Mouse (Mus musculus): ENCODE results near the gene Pik3r5. TPM values are rescaled to one million over a fixed set of nuclear protein-coding genes. Genes with fewer than 3 reads are reported as not detected.

Gene Pik3r5
- total and polyA plus RNA-seq, 2 experiments = 0.28 to 0.77 TPM

DNA sequence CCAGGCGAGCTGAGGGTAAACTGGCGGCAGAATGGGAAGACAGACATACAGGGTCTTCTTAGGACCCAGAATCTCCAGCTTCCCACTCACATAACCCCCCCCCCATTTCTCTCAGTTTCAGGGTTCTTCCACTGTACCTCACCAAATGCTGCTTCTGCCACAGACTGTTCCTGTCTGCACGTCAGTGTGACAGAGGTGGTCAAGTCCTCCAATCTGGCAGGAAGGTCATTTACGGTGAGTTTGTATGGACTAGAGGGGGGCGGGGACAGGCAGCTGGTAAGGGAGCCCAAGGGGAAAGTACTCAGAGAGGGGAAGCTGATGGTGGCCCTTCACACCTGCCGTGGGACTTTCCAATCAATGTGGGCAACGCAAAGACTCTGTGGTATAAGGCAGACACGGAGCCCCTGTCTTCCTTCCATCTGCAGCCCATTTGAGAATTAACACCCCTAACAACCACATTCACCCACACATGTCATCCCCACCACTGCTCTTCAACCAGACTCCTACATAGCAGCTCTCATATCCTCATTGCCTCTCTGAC, 113.8 kb downstream of the Pik3r5 start:
- H3K27ac ChIP-seq (replicated peaks; ENCODE audit: insufficient read depth, low read depth, low read length) = no peak overlapping the region
- no peaks in the 10 kb centered on the region for H3K27me3 ChIP-seq (ENCODE audit: control insufficient read depth, insufficient read depth, low read length)
- no peak overlapping the region for H3K4me3 ChIP-seq (ENCODE audit: insufficient read depth, low read depth, low read length)
- TF ChIP-seq POLR2A (IDR thresholded peaks at IDR 0.05; ENCODE audit: extremely low read depth, insufficient read depth, low read length) = no peak
- TF ChIP-seq CTCF (IDR thresholded peaks at IDR 0.05; ENCODE audit: low read depth, low read length) = no peak
- peaks cover 2% of the 10 kb centered on the region; the same call in 1 of the 2 replicates for H3K4me1 ChIP-seq (ENCODE audit: control insufficient read depth, insufficient read depth, low read length)
- H3K36me3 ChIP-seq (ENCODE audit: control insufficient read depth, insufficient read depth, low read length) = no peaks in the 10 kb centered on the region
- no peaks in the 10 kb centered on the region for H3K79me2 ChIP-seq (ENCODE audit: control insufficient read depth, insufficient read depth, low read length)
- 87% methylated on average over 8 of the region's 8 CpGs for WGBS
- no peak overlapping the region for H3K9ac ChIP-seq (ENCODE audit: low read depth, low read length)
- no peak for DNase-seq (ENCODE audit: extremely low read depth, low read depth, low spot score)

Other genes starting within 250 kb of the Pik3r5 start
- 4.9 and 7.2 TPM in 2 replicates for gene Ntn1, start 31.3 kb upstream of the Pik3r5 start, total RNA-seq (2014; rRNA removed)
- 5.5 and 7.8 TPM in 2 replicates for gene Ntn1, start 31.3 kb upstream of the Pik3r5 start, polyA plus RNA-seq (2012; rRNA removed)
- gene Pik3r6, start 70.9 kb downstream of the Pik3r5 start, total RNA-seq (2014; rRNA removed) = 0.74 and 1.4 TPM in 2 replicates
- 0.37 and 0.73 TPM in 2 replicates for gene Pik3r6, start 70.9 kb downstream of the Pik3r5 start, polyA plus RNA-seq (2012; rRNA removed)
- gene Mfsd6l, start 124.1 kb downstream of the Pik3r5 start, total RNA-seq (2014; rRNA removed) = not detected in 2 replicates
- gene Mfsd6l, start 124.1 kb downstream of the Pik3r5 start, polyA plus RNA-seq (2012; rRNA removed) = 0.06 and 0.07 TPM in 2 replicates
- not detected in 2 replicates for gene Ccdc42, start 154.9 kb downstream of the Pik3r5 start, total RNA-seq (2014; rRNA removed)
- gene Ccdc42, start 154.9 kb downstream of the Pik3r5 start, polyA plus RNA-seq (2012; rRNA removed) = not detected in 2 replicates